Mouse (Mus musculus): ENCODE measurements around the gene Efhc2.

Gene Efhc2

DNA sequence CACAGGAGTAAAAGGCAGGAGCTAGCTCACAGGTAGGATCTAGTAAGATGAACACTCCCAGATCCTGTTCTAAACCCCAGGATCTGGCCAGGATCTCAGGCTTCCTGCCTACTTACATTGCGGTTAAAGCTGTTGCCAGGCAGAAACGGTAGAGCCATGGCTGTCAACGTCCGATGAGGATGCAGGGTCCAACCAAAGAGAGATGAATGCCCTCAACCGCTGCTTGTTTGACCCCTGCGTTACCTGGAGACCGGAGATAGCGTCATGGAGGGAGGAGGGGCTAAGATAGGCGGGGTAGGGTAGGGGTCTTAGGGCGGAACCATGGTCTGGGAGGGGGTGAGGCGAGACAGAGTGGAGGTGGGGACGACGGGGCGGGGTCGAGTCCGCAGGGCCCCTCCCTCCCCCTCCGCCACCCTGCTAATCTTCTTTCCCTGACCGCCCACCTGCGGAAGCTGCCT lies at the start of gene Efhc2:
Gene Efhc2, minus strand, starts transcription at position 243 of the 458 bp plus-strand sequence.
- peak; percentile 57 for DNase-seq (ENCODE audit: low read depth, low spot score)

DNA sequence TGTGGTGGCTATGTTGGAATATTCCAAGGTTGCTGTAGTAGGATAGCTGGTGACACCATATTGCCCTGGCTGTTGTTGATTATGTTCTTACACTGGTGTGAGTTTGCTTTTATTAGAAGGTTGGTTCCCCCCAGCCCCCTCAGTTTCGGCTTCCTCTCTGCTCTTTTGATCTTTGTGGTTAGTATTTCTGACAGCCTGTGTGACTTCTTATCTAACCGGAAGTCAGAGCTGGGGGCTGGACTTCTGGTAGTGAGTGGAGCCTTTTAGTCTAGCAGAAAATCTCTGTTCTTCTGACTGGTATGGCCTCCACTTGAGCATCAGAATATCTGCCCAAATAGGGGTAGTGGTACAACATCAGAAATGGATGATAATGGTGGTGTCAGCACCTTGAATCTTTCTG lies 45.9 kb upstream of the Efhc2 start:
- no peak for DNase-seq (ENCODE audit: low read depth, low spot score)

DNA sequence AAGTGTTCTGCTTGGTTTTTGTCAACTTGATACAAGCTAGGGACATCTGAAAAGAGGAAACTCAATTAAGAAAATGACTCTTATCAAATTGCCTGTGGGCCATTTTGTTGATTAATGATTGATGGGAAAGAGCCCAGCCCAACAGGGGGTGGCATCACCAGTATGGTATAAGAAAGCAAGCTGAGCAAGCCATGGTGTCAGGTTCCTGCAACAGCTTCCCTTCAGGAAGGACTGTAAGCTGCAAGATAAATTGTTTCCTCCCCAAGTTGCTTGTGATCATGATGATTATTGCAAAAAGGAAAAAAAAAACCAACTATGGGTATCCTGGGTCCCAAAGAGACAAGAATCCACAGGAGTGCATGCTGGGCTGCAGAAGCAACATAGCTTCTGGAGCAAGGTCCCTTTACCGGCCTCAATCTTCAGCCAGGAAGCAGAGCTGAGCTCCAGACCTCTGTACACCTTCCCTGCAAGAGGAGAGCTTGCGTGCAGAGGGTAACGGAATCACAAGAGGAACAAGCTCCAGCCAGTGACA lies 18.8 kb downstream of the Efhc2 start:
- DNase-seq (ENCODE audit: low read depth, low spot score): no peak

DNA sequence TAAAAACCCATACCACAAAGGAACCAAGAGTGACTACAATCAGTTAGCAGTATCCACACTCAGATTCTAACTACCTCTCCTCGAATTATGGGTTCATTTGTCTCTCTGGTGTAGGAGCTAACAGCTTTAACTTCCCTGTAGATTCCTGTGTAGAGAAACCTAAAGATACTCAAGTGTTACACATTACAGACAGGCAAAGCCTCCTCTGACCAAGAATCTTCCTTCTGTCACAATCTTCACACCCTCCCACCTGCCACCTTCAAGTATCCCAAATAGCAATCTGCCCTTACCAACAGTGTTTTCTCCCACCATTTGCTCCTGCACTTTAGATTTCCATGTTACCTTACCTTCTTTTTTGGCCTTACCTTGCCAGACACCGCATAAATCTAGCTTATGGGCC lies 35.3 kb downstream of the Efhc2 start:
- DNase-seq (ENCODE audit: low read depth, low spot score): no peak

DNA sequence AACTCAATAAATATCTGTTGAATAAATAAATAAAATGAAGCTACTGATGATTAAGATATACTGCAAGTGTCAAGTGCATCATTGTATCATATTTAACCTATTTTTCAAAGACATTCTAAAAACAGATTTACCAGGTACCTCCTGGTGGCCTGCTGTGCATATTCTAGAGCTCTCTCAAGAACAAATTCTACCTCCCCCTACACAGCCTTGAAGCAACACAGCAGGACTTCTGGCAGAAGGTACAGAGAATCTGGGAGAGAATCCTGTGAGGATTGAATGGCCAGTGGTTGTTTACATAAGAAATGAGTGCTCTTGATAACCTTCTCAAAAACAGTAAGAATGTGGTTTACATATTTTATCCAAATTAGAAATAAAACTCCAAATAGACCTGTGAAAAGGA lies 94.0 kb downstream of the Efhc2 start:
- DNase-seq (ENCODE audit: low read depth, low spot score): no peak

DNA sequence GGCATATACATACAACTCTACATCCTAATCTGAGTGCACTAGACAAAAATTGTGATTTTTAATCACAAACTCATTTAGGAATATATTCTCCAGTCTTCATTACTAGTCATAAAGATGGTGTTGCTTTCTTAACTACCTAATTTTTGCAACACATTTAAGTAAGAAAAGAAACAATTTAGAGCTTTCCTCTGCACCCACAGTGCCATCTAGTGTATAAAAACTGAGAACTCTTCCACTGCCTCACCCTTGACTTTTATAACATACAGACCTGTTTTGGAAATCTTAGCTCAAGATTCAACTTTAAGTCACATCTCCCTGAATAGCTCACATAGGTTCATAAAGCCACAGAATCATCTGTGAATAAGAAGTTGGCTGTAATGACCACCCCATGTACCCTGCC lies 101.7 kb downstream of the Efhc2 start:
- peak; percentile 2 for DNase-seq (ENCODE audit: low read depth, low spot score)

DNA sequence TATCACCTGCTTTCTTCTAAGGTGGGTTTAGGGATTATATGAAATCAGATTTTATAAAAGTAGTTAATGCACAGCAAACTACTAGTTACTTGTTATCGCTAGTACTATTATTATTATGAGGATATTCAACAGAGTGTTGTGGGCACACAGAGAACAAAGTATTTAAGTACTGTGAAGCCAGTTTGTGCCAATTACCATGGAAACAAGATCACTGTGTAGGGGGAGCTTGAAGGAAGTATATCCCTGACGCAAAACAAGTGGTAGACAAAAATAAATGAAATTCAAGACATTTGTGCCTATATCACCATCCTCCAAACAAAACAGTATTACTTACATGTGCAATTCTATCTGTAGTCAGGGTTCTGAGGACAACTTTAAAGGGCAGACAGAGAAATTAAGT lies 105.7 kb downstream of the Efhc2 start:
- no peak for DNase-seq (ENCODE audit: low read depth, low spot score)

DNA sequence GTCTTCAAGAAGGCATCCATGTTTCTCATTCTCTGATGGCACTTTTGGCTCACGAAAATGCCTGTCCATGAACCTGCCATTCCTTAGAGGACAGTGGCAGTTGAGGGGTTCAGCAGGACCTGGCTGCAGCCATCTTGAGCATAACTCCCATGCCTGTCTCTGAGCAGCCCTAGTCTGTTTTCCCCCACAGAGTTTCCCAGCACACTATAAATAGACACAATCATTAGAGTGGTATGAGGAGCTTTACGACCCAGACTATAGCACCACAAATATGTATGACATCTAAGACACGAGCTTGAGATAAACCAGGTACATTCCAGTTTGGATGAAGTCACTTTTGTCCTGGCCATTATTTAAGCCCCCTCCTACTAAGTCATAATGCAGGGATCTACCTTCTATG lies 143.4 kb downstream of the Efhc2 start:
- no peak for DNase-seq (ENCODE audit: low read depth, low spot score)

DNA sequence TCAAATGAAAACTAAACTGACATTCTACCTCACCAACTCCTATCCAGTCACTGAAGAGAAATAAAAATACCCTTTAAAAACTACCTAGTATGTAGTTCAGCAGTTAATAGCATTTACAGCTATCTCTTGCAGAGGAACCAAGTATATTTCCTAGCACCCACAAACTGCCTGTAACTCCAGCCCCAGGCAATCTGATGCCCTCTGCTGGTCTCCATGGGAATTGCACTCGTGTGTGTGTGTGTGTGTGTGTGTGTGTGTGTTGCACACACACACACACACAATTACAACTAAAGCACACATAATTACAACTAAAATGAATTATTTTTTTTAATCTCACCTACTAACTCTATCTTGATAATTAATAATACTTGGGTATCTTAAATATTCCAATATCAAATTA lies 153.5 kb downstream of the Efhc2 start:
- peak; percentile 9 for DNase-seq (ENCODE audit: low read depth, low spot score)

Data from ES-CJ7 (cell line).